Mouse (Mus musculus) G1E-ER4 (cell line): ENCODE measurements around the gene Cacna1e. TPM values are rescaled to one million over a fixed set of nuclear protein-coding genes. Genes with fewer than 3 reads are reported as not detected.

Experiments
- GATA1 ChIP-seq: IDR thresholded peaks from one replicate; pipeline ENCODE4 v1.8.0; 2012; ENCODE audit warnings: low read length, inconsistent platforms
- polyA plus RNA-seq: library from polyadenylated mRNA; stranded (reverse); fragments of >175 nt; gene quantifications from 2 replicates; pipeline ENCODE4 v1.2.3, GENCODE M21; 2012

Gene Cacna1e
- polyA plus RNA-seq, 1 experiment: not detected

DNA sequence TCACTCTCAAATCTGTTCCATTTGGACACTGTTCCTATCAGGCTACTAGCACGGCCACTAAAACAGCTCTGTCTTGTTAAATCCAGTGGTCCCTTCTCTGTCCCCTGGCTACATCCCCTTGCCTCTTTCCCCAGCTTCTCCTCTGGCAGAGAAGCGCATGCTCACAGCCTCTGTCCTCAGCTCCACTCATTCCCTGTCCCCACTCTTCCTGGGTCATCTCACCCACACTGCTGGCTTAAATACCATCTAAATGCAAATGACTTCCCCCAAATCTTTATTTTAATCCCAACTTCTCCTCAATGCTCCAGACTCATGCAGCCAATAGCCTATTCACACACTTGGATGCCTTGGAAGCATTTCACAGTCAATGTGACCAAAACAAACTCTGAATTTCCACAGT lies 407.6 kb downstream of the Cacna1e start:
- TF ChIP-seq GATA1: no peak

DNA sequence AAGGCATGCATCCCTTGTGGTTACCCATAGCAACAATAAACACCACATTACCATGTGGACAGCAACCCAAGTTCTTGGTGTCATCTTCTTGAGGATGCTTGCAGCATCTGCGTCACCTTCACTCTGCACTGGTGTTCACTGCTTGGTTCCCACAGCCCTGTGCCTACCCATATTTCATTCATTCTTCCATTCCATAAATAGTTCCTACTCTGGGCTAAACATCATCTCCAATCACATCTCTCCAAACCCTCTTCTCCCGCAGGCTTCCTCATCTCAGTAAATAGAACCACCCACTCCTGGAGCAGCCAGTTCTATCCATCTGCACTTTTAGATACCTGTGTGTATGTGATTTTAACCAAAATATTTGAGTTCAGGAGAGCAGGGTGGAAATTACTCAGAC lies 408.6 kb downstream of the Cacna1e start:
- no peak for TF ChIP-seq GATA1

DNA sequence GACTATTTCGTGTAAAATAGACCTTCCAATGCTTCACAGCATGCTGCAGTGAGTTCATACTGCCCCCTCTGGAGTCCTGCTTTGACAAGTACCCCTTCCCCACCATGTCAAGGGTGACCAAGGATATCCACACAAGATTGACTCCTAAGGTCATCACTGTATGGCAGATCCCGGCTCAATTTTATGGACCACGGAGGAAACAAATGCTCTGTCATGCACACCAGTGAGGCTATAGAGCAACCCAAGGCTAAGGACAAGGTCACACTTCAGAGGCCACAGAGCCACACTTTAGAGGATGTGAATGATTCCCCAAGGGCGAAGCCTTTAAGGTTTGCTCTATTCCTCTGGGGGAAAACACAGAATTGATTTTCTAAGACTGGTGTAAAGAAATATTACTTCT lies 410.1 kb downstream of the Cacna1e start:
- TF ChIP-seq GATA1: no peak

DNA sequence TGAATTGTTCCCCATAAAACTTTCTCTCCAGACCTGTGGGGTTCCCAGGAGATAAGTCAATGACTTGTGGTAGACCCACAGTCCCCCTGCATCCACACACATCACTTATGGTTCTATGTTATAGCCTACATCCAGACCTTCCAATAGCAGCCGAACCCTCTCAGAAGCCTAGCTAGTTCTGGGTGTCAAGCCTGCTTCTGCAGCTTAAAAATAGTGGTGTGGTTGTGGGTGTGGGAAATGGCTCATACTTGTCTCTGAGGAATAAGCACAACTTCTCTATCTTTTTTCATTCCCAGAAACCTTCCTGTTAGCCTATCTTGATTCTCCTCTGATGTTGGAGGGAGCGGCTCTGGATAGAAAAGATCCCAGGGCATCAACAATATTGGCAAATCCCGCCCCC lies 417.0 kb downstream of the Cacna1e start:
- no peak for TF ChIP-seq GATA1

DNA sequence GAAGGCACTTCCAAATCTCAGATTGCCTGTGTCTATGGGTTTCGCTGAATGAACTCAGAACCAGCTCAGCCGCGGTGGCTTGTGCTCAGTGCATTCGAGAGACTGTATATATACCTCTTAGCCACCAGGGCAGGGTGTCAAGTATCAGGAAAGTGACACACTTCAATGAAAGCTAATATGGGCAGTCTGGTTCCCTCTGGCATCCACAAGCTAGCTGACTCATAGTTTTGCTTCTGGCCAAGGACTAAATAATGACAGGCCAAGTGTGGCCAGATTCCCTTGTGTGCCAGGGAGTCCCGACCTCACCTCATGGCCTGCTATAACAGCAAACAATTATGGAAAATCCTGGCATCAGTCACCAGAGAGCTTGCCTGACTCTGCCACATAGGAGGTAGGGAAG lies 422.8 kb downstream of the Cacna1e start:
- no peak for TF ChIP-seq GATA1

DNA sequence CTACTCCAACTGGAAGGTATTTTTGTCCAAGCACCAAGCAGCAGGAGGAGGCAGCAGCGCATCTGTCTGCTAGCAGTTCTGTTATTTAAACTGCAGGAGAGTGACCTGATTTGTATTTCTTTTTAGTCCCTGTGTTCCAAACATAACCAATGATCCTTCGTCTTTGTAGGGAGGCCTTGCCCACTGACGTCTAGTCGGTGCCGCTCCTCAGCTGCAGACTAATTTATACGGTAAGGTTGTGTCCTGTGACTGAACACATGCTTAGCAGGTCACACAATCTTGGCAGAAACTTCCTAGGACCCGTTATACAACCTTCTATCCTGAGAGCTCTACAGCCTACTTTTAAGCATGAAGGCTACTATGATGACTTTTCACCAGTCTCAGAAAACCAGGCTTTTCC lies 424.2 kb downstream of the Cacna1e start:
- no peak for TF ChIP-seq GATA1

DNA sequence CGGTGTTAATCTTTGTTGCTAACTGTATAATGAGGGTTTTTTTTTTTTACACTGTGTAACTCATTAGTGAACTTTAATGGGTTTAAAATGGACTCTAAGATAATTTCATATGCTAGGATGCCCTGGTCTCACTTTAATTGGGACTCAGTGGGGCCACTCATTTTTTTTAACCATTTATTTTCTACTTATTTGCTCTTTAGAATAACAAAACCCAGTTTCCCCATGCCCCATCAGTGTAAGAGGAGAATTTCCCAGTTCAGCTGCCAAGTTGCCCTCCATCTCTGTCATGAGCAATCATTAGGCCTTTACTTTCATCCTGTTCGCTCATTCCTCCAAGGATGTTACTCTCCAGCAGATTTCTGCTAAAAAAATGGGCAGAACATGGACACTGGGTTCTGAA lies 425.7 kb downstream of the Cacna1e start:
- no peak for TF ChIP-seq GATA1

DNA sequence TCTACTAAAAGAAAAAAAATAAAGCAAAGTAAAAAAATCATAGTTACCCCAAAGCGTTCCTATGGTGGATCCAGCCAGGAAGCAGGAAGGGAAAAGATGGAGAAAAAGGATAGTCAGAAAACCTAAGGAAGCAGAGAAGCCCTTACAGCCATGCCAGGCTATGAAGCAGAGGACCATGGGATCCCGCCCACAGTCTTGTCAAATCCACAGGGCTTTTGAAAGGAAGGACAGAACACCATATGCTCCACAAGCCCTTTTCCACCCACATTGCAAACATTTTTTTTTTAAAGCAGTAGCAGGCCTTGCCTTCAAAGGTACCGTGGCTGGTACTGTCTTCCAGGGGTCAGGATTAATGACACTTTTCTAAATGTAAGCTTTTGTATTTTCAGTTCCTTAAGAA lies 433.5 kb downstream of the Cacna1e start:
- no peak for TF ChIP-seq GATA1

DNA sequence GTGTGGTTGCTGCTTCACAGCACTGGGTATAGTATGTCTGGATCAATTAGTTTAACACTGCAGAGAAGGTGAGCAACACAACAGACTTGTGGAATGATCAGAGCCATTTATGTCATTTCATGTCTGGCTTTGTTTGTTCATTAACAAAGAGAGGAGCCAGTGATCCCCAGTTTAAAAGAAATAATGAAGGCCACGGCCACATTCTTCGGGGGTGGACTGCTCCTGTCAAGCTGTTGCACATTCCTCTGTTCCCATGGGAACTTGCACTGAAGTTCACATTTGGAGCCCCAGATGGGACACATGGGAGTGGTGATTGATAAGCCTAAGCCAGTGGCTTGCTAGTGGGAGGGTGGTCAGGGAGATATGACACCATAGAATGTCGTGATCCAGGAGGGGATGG lies 437.8 kb downstream of the Cacna1e start:
- TF ChIP-seq GATA1: no peak

DNA sequence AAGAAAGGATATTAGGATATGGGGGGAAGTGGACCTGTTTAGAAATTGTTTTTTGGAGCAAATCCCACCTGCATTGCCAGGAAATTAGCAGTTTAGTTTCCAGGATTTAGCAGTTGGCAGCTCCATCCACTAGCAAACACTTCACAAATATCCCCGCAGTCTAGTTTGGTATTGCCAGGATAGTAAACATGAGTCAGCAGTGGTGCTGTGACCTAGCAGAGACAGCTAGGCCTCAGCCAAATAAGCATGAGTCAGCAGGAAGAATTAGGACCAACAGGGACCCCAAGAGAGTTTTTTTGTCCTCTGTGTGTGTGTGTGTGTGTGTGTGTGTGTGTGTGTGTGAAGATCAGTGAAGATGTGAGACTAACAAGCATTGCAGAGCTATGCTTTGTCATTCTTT lies 450.8 kb downstream of the Cacna1e start:
- no peak for TF ChIP-seq GATA1

DNA sequence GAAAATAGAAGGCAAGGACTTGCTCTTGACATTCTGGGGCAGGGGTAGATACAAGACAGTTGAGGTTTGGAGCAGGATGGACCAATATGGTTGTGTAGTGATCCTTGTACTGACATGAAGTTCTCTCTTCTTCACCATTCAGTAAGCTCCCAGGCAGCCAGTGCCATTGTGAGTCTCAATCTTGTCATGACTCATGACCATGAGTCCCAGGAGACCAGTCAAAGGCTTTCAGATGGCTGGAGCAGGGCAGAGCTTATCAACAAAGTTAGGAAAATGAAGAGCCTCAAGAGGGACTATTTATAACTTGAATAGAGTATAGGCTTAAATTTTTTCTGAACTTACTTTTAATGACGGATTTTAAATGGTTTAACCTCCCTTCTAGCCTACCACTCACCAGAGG lies 451.2 kb downstream of the Cacna1e start:
- TF ChIP-seq GATA1: no peak

DNA sequence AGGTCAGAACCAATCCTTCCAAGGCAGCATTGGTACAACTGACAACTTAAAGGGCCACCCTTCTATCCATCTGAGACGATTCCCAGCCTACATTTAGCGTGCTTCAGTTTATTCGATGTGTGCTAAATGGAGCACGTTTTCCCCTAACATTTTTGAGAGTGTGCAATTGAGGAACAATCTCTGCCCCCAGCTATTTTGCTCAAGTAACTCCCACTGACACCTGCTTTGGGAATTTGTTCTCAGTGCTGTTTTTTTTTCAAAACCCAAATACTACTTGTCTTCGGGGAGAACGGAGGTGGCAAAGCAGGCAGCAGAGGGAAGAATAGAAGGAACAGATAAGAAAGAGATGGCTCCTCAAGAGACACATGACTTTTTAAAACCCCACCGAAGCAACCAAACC lies 456.0 kb downstream of the Cacna1e start:
- TF ChIP-seq GATA1: no peak

DNA sequence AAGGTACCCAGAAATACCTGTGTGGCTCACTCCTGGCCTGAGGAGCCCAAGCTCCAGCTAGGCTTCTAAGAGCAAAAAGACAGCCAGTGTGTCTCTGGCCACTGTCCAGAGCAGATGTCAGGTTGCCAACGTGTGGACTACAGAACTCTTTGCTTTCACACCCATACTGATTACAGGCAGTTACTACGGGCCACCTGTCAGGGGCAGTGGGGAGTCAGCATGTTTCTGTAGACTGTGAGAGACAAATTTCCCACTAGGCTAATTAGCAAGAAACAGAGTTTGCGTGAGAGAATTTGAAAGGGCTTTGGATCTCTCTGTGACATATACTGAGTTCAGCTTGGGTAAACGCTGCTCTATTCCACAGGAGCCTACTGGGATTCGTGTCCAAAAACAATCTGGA lies 466.0 kb downstream of the Cacna1e start:
- TF ChIP-seq GATA1: no peak

DNA sequence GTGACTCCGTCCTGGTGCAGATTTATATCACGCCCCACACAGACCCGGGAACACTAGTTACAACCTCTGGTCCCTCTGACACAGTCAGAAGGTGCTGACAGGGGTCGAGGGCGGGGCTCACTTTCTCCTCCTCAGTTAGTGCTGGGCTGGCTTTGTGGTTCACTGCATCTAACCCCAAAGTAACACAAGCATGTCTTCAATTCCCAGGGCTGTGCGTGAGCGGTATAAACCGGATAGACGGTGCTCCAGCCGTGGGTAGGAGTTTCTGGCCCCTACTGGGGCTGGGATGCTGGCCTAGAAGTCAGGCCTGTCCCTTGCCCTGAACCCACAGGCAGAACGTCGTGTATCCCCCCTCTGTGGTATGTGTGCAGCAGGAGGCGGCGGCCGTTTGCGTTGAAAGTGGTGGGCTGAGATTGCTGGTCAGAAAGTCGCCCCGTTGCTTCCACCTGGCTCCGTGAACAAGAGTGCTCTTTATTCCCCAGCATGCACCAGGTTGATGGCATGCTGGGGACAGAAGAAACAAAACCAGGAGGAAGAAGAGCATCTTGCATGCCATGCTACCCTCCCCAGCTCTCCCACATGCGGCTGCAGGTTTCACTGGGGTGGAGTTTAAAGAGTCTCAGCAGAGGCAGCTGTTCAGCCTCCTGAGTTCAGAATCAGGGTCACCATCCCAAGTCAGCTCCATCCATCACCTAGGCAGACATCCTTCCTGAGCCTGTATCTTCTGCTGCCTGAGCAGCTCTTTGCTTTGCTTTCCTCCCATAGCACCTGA lies 467.7 kb downstream of the Cacna1e start:
- TF ChIP-seq GATA1: no peak

DNA sequence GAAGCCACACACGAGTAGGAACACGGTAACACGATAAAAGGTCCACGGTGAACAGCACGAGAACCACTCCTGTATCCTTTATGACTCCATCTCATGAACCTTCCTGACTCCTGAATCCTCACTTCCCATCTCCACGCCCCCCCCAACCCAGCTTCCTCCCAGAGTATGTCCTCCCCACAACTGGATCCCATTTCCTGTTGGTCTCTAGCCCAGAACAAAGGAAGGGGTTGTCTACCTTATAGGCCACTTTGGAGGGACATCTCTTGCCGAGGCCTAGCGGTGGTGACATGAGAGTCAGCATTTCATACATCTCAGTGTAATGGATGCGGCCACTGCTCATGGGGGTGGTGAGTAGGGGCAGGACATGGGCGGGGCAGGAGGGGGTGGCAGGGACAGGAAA lies 468.5 kb downstream of the Cacna1e start:
- no peak for TF ChIP-seq GATA1

DNA sequence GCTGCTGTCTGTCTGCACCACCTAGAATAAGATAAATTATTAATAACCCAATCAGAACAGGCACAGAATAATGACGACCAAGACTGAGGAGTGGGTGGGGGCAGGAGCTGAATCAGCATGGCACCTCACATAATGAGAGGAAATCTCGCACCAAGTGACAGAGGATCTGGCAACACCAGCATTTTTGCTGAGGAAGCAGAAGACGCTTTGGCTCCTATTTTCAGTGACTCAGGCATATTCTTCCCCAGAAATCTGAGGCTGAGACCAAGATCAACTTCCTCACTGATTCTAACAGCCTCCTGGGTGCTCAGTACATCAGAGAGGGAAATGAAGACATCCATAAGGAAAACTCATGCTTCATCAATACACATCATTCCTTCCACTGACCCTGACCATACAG lies 471.2 kb downstream of the Cacna1e start:
- TF ChIP-seq GATA1: no peak

DNA sequence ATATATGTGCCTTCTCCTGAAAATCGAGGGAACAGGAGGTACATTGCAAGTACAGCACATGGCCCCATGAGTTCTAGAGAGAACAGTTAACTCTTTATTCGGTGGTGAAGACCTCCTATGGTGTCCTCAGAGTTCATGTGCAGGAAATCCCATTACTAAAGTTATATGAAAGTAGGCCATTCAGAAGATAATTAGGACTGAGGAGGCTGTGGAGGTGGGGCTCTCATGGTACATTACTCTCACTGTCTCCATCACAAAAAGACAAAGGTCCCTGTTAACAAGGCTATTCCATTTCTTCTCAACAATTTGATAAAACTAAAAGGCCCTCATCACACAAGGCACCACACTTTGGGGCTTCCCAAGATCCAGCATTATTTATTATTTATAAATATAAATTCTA lies 475.2 kb downstream of the Cacna1e start:
- TF ChIP-seq GATA1: no peak

DNA sequence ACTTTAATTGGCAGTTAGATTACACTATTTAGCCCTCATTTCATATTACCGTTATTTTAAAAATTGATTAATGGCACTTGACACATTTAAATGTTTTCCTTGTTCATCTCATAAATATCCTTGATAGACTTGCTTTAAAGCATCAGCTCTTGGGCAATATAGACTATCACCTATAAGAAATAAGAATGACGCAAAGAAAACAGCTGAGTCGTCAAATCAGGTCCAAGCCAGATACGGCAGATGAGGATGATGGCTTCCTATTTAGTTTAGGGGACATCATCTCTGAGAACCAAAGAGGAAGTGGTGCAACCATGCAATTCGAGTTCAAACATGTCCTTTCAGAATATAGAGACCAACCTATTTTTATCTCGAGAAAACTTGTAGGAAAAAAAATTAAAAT lies 492.3 kb downstream of the Cacna1e start:
- TF ChIP-seq GATA1: no peak

Other genes with a start within 250 kb of the Cacna1e start
- gene Ier5, start 215.1 kb upstream of the Cacna1e start, polyA plus RNA-seq: 11.8 and 15.5 TPM in 2 replicates